Mouse (Mus musculus) bone marrow, adult 2 months (tissue): Measurements from ENCODE around the gene Prkar2b.

Experiments
- CTCF ChIP-seq: fragments of 200-500 bp; IDR thresholded peaks from 2 replicates; pipeline ENCODE4 v1.5.1; 2011; ENCODE audit warnings: low read length, control low read depth; ENCODE audit not compliant: control insufficient read depth, insufficient read depth
- POLR2A ChIP-seq: fragments of 200-500 bp; IDR thresholded peaks from 2 replicates; pipeline ENCODE4 v1.6.1; 2011; ENCODE audit warnings: low read depth, mild to moderate bottlenecking, control low read depth, low read length, borderline replicate concordance; ENCODE audit not compliant: control insufficient read depth

DNA sequence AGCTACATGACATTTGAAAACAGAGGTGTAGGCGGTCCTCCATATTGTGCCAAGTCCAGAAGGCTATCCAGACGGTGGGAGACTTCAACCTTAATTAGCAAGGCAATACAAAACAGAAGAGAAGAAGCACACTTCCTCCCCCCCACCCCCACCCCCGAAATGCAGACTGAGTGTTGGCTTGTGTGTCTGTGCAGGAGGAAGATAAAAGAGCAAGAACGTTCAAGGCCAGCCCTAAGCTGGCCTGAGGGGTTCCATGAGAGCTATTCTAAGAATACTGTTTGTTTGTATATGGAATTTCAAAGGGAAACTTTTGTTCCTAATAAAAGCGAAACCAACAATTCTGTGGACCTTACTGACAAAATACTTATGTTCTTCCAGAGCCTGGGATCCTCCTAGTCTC is 23.5 kb upstream of the Prkar2b start:
- no peak for TF ChIP-seq POLR2A
- no peak for TF ChIP-seq CTCF
